Mouse (Mus musculus) monocyte, adult 59 days (primary cell): ENCODE measurements around the gene Ly6g6c. TPM values are rescaled to one million over a fixed set of nuclear protein-coding genes. Genes with fewer than 3 reads are reported as not detected.

Experiments
- total RNA-seq, 2 experiments: library from RNA; stranded (reverse); gene quantifications; one replicate each; pipeline ENCODE4 v1.2.4; 2023

Gene Ly6g6c
- not detected for total RNA-seq

DNA sequence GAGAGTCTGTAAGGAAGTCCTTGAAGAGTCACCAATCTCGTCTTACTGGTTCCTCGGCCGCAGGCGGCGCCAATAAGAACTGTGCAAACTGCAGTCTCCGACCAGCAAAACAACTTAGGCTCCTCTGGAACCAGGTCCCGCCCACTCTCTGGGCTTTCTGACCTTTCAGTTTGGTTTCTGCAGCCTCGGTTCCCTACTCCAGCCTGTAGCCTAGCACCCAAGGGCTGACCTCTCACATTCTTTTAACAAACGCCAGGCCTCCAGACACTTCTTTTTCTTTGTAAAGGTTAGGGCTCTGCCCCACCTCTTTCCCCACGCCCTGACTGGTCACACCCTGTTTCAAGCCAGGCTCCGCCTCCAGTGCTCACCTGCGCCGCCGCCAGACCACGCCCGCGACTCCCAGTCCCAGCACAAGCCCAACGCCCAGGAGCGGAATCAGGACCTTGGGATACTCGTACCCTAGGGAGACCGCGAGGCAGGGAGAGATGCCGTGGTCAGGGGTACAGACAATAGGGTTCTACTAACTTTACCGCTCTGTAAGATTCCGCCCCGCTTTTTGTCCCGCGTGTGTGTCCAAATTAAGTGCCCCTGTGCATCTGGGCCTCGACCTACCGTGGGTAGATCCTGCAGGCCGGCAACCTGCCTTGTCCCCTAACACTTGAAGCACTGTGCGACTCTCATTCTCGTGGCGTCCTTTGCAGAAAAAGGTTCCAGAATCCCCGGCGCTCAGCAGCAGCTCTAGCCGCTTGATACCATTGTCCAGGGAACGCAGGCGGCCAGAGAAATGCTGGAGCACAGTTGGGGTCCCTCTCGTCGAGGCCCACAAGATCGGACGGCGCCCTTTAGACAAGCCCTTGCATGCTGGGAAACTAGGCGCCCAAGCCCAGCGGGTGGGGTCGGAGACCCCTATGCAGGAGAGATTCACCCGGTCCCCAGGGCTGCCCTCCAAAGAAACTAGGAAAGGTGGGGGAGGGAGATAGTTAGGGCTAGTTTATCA is at the start of gene Ly6g6c:
Ly6g6c (plus strand) TSS at position 438 of the 997 bp plus-strand sequence.

DNA sequence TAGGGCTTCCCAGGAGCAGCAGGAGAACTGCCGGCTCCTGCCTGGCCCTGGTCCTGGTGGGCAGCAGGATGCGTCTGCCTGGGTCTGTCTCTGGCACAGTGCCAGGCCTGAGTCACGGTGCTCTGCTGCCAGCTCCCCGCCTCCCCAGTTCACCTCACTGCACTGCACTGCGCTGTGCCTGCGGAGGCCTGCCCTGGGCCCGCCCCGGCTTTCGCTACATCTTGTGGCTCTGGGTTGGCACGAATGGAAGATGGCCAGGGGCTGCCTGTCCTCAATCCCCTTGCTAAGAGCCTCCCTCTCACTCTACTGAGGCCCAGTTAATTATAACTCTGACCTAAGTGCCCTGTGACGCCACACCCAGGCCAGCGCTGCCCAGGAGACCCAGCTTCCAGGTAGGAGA is 48.8 kb upstream of the Ly6g6c start, which contains the start of gene Vwa7:
Vwa7 (plus strand) TSS at position 204 of the 400 bp plus-strand sequence.

DNA sequence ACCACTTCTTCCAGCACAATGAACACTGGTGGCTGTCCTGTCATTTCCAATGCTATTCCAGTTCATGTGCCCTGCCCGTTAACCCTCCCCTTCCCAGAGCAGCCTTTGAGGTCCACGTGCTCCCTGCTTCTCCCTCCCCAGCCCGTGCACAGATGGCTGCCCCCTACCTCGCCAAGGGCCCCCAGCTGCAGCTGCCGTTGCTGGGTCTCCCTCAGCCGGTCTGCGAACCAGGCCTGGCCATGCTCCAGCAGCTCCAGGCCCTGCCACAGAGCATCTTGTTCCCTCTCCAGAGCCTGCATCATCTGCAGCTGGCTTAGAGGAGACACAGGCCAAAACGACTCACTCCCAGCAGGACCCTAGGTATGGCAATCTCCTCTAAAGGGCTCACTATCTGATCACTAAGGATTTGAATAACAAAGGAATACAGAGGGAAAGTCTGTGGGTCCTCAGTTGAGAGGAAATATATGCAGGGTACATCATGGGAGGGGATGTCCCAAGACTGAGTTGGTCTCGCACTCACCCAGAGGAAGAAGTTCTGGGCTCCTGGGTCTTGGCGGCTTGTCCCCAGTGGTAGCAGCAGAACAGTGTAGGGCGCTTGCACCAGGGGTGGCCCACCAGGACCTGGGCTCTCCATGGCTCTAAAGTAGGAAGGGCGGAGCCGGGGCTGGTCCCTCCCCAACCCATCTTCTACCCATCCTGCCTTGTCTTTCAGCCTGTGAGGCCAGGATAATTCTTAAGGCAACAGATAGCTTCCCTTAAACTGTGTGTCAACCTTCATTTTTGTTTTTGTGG is 37.7 kb upstream of the Ly6g6c start, which contains the start of gene Sapcd1:
Sapcd1 (minus strand) TSS at position 740 of the 792 bp plus-strand sequence.

DNA sequence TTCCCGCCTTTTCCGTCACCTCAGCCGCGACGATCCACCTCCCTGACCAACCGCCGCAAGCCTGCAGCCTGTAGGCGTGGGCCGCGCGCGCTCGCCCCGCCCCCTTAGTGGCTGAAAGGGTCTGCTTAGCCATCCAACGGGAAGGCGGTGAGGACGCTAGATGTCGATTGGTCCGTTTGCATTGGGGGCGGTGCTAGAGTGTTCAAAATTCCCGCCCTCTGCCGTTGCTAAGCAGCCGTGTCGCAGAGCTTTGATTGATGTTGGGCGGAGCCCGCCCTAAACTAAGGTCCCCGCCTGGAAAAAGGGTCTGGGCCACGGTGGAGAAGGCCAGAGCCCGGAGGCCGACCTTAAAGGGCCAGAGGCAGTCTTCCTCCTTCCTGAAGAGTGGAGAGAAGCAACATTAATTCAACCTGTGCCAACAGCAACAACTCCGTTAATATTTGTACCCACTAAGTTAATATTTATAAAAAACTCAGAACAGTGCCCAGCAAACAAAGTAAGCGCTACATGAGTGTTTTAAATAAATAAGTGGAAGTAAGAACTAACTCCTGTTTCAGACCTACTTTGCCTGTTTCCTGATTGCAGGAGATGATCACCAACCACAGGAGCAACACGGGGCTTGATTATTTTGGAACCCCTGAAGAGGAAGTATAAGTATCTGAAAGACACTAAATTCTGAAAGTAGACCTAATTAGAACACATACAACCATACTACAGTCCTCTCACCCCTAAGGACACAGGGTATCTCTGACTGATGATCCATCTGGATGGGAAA is 18.3 kb upstream of the Ly6g6c start, which contains the start of gene Msh5:
Msh5 (minus strand) TSS at position 65 of the 775 bp plus-strand sequence.

DNA sequence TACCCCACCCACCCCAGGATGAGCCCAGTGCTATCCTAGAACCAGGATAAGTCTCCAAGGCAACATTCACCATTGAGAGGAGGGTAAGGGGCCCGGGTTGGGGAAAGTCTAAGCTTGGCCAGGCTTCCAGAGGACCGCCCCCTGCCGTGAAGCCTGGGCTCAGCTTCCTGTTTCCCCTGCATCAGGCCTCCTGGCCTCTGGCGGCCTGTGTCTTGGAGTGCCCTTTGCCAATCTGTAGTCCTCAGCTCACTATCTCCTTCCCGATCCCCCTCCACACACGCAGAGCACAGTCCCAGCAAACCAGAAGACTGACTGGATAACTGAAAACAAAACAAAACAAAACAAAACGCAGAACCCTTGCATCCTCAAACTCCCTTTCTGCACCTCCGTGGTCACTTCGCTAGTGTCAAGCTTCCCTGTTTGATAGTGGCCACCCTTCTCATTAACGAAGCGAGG is 15.6 kb upstream of the Ly6g6c start, which contains the start of gene Clic1:
Clic1 (plus strand) TSS at position 406 of the 456 bp plus-strand sequence.

DNA sequence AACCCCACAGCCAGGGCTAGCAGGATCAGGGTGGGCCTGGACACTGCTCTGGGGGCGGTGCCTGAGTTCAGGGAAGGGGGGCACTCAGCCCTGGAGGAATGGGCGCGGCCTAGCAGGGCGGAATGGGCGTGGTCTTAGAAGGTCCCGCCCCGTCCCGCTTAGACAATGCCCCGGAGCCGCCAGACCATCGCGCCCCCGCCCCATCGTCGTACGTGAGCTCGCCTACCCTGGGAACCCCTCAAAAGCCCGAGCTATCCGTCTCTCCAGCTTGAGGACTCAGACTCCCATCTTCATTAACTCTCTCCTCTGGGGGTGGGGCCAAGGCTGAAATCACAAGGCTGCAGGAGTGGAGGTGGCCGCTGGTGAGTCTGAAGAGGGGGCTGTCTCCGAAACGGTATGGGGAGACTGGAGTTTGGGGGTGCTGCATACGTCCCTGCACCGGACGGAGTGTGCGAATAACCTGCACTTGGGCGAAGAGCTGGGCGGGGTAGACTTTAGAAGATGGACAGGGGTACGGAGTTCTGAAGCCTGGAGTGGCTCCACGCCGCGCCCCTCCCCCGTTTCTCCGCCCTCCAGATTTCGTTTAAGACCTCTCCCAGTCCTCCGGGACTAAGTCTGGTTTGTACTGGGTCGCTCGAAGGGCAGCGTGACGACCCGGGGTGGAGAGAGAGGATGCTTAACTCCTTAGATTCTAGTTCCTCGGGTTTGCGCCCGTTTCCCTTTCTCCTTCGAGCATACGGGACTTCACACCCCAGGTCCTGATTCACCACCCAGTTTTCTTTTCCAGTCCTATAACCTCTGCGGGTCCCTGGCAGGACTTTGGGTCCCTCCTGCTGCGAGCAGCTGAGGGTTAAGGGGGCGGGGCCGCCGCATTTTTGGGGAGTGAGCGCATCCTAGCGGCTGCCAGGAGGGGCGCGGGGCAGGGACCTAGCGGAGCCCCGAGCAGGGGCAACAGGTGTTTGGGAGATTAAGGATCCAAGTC is 6.0 kb upstream of the Ly6g6c start, which contains the start of gene Ddah2:
Ddah2 (plus strand) TSS at position 125 of the 982 bp plus-strand sequence.

DNA sequence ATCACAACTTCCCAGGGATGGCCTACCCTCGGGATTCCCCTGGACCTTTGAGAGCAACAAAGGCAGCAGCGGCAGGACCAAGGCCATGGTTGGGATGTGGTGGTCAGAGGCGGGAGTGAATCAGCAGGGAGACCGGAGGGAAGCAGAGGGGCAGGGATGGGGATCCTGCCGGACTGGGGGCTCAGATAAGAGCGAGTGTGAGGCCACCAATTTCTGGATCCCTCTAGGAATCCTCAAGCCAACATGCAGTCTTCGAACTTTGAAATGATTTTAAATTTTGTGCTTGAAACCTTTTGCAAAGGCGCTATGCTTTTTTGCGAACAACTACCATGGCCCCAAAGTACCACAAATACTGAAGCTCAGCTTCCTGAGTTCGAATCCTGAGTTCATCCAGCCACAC is 896 bp downstream of the Ly6g6c start, which contains the start of gene Mpig6b:
Mpig6b (minus strand) TSS at position 101 of the 400 bp plus-strand sequence.

DNA sequence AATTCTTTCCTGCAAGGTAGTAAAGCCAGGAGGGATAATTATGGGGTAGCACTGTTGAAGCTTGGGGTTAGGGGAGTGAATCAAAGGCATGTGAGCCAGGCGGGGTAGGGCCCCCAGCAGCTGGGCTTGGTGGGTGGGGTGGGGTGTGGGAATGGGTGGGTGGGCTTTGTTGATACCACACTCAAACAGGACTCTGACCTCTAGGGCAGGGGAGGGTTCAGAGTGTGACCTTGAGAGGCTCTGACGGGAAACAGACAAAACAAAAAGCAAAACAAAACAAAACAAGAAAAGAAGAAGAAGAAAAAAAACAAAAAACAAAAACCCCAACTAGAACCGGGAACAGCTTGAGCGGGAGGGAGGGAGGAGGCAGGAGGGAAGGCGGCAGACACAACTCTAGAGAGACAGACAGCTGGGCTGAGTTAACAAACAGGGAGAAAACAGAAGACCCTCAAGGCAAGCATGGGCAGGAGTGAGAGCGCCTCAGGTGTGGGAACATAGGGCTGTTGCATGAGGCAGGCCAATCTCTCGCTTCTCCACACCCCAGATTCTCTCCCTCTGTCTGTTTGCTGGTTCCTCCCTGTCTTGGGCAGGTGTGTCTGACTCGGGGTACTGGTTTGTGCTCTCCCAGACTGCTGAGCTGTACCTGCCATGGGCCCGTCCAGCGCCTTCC is 11.5 kb downstream of the Ly6g6c start, which contains the start of gene Ly6g6e:
Ly6g6e (plus strand) TSS at position 396 of the 670 bp plus-strand sequence.

DNA sequence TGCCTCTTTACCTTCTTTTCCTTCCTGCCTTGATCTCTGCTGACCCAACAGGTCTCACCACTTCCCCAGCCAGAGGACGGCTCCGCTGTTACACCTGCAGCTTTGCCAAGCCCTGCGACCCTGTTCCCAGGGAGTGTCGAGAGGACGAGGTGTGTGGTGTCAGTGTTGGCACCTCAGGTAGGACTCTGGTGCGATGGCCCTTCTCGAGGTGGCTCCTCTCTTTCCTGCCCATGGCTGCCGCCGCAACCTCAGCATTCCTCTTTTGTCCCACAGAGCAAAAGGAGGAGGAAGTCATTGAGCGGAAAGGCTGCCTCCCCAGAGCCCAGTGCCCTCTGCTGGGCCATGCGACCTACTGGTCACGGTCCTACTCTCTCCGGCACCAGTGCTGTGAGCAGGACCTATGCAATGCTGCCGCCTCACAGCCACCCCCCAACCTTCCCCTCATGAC is 12.6 kb downstream of the Ly6g6c start, which contains the start of gene Ly6g6d:
Ly6g6d (minus strand) TSS at position 280 of the 448 bp plus-strand sequence.

DNA sequence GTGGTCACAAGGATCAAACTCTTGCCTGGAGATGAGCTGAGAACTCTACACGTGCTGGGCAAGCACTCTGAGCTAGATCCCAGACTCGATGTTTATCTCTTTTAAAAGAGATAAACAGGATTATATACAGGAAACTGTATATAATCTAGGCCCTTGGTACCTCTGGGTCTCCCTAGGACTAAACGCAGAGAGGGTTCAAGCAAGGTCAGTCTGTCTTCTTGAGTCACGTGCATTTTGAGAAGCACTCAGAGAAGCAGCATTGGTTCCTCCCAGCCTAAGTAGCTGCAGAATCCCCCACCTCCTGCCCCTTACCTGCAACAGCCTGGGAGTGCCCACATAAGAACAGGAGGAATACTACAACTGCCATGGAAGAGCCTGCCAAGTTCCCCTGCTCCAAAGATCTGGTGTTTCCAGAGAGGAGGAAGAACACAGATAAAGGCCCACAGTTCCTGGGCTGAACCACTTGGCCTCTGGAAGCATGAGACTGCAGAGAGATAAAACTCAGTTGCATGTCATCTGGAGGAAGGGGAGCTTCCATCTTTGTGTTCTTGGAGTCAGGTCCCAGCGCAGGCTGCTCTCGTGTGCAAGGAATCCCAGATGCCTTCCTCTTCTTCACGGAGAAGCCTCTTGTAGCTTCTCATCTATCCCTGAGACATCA is 20.1 kb downstream of the Ly6g6c start, which contains the start of gene Ly6g6f:
Ly6g6f (minus strand) TSS at position 403 of the 658 bp plus-strand sequence.

DNA sequence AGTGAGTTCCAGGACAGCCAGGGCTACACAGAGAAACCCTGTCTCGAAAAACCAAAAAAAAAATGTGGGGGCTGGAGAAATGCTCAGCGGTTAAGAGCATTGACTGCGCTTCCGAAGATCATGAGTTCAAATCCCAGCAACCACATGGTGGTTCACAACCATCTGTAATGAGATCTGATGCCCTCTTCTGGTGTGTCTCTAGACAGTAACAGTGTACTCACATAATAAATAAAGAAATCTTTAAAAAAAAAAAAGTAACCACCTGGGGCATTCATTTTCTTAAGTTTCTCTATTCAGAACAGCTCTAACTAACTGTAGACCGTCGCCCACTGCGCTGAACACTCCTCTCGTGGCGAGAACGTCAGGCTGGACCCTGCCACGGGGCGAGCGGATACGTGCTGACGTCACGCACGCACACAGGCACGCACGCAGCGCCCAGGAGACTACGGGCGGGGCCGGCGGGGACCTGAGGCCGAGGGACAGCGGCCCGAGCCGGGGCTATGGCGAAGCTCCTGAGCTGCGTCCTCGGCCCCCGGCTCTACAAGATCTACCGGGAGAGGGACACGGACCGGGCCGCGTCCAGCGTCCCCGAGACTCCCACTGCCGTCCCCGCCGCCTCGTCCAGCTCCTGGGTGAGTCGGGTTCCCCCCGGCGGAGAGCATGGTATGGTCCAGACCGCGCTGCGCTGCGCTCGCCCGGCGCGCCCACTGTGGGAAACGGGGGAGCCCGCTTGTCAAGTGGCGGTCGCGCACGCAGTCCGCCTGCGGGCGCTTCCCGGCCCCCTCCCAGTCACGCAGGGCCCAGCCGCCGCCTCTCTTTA is 23.8 kb downstream of the Ly6g6c start, which contains the start of gene Abhd16a:
Abhd16a (plus strand) TSS at position 439 of the 820 bp plus-strand sequence.

DNA sequence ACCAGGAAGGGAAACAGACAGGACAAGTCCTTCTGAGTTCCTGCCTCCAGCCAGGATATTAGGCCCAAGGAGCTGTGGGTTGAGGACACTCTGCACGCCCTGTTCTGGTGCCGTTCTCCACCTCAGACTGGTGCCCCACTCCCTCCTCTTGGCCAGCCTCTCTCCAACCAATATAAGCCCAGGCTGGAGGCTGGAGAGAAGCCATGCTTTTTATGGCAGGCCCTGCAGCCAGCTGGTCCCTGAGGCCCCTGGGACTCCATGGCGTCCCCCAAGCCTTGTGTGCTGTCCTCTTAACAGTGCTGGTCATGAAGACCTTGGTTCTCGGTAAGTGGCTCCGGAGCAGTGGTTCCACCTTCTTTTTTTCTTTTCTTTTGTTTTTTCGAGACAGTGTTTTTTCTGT is 42.9 kb downstream of the Ly6g6c start, which contains the start of gene Ly6g5c:
Ly6g5c (plus strand) TSS at position 183 of the 400 bp plus-strand sequence.

DNA sequence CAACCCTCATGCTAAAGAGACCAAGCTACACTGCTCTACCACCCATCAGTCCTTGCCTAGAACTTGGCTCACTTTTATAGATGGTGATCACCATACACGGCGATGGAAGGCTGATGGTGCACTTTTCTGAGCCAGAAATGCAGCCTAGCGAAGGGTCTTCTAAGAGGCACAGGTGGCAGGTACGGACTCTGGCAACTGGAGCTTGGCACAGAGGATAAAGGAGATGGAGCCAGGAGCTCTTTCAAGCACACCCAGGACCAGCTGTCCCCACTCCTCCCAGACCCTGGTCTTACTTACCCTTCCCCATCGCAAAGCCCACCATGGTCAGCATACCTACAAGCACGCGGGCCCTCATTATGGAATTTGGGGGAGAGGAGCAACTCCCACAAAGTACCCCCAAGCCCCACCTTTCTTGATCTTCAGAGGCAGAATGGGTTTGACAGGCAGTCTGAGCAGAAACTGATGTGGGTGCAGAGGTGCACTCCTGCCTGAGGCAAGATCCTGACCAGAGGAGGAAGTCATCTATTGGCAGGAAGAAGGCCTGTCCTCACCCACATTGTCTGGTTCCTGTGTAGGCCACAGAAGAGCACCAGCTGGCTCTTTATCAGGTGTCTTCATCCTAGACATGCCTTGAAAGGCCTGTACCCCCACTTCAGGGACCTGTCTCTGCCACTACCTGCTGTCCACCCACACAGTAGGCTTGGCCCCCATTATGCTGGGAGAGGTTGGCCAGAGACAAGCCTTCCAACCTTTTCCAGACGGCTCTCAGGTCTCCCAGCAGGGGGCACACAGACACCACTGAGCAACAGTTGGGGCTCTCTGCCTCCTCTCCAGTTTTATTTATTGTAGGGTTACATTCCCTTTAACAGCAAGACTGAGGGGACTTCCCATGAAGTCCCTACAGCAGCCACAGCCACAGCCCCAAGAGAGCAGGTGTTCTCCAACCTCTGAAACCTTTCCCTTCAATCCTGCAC is 50.1 kb downstream of the Ly6g6c start, which contains the start of gene Ly6g5b:
Ly6g5b (minus strand) TSS at position 383 of the 974 bp plus-strand sequence.

